Mouse (Mus musculus) spleen, adult 2 months (tissue): ENCODE results near the gene Tyr. TPM values are rescaled to one million over a fixed set of nuclear protein-coding genes. Genes with fewer than 3 reads are reported as not detected.
"Not testable (repeated sequence)": the region's sequence is repeated elsewhere in the genome, so short reads cannot be mapped to it uniquely, and the experiment has no call there.

Source experiments
- DNase-seq, 2 experiments: peaks; one replicate each; pipeline versions ENCODE4 v3.0.0 to v3.0.0-alpha.2; 2012 to 2021; ENCODE audit warnings: low spot score in 2 of 2, low read depth in 1 of 2
- H3K27ac ChIP-seq: fragments of 200-500 bp; 2 replicates; pipeline ENCODE4 v1.5.1; 2012; ENCODE audit warnings: low read length, inconsistent platforms; ENCODE audit not compliant: insufficient read depth
- H3K27me3 ChIP-seq: fragments of 200-500 bp; 2 replicates; pipeline ENCODE4 v1.6.1; 2012; ENCODE audit warnings: mild to moderate bottlenecking, moderate library complexity, low read length, inconsistent platforms; ENCODE audit not compliant: control insufficient read depth, insufficient read depth
- H3K36me3 ChIP-seq: fragments of 200-500 bp; 2 replicates; pipeline ENCODE4 v1.6.1; 2012; ENCODE audit warnings: mild to moderate bottlenecking, low read length, inconsistent platforms; ENCODE audit not compliant: control insufficient read depth, insufficient read depth
- H3K4me1 ChIP-seq: fragments of 200-500 bp; 2 replicates; pipeline ENCODE4 v1.6.1; 2011; ENCODE audit warnings: inconsistent platforms; ENCODE audit not compliant: control insufficient read depth, insufficient read depth, insufficient read length
- H3K4me3 ChIP-seq: fragments of 200-500 bp; 2 replicates; pipeline ENCODE4 v1.5.1; 2011; ENCODE audit warnings: mild to moderate bottlenecking, inconsistent platforms; ENCODE audit not compliant: insufficient read depth, insufficient read length; ENCODE audit errors: extremely low read depth
- CTCF ChIP-seq: fragments of 200-500 bp; IDR thresholded peaks from 2 replicates; pipeline ENCODE4 v1.5.1; 2011; ENCODE audit warnings: mild to moderate bottlenecking, inconsistent platforms; ENCODE audit not compliant: insufficient read depth, insufficient read length, insufficient replicate concordance; ENCODE audit errors: extremely low read depth
- POLR2A ChIP-seq: fragments of 200-500 bp; IDR thresholded peaks from 2 replicates; pipeline ENCODE4 v1.6.1; 2011; ENCODE audit warnings: low read depth, low read length, inconsistent platforms
- WGBS: fragments of 180-500 bp; shearing (Covaris S2); methylation state at CpG from one replicate; pipeline ENCODE4 v1.1.7; 2018; 5-methylcytosine and 5-hydroxymethylcytosine counted together
- polyA plus RNA-seq: library from polyadenylated mRNA; depleted of rRNA; stranded (reverse); fragments of >200 nt; gene quantifications from 2 replicates; pipeline ENCODE4 v1.2.3, GENCODE M21; 2012; rRNA removed

The Tyr gene
- polyA plus RNA-seq: 0.07 TPM in 1 of 2 replicates, not detected in the other

GRCm38 (mm10) chr7:87493412-87493811 is at the start of gene Tyr:
Gene Tyr, minus strand, starts transcription at chr7:87493512.
- no peaks in the 10 kb centered on the region for H3K4me1 ChIP-seq
- H3K27ac ChIP-seq: no peak within 1 kb of the TSS
- H3K27me3 ChIP-seq: no peaks in the 10 kb centered on the region
- no peak within 1 kb of the TSS for H3K4me3 ChIP-seq
- no peak for DNase-seq
- H3K36me3 ChIP-seq: no peaks in the 10 kb centered on the region
- TF ChIP-seq CTCF (no peak), POLR2A (no peak)

GRCm38 (mm10) chr7:87539031-87539430 is 45.7 kb upstream of the Tyr start:
- DNase-seq: no peak
- TF ChIP-seq POLR2A: no peak
- Histone ChIP-seq H3K4me3 (no peak overlapping the region), H3K27ac (no peak overlapping the region), H3K27me3 (no peaks in the 10 kb centered on the region), H3K4me1 (no peaks in the 10 kb centered on the region), H3K36me3 (no peaks in the 10 kb centered on the region)

GRCm38 (mm10) chr7:87494124-87494682 is 891 bp upstream of the Tyr start:
- no peak overlapping the region for H3K4me3 ChIP-seq
- 22% methylated on average over 4 of the region's 4 CpGs for WGBS

GRCm38 (mm10) chr7:87488024-87488423 is 5.3 kb downstream of the Tyr start:
- H3K27ac ChIP-seq: no peak overlapping the region
- no peaks in the 10 kb centered on the region for H3K27me3 ChIP-seq
- no peak overlapping the region for H3K4me3 ChIP-seq
- H3K36me3 ChIP-seq: no peaks in the 10 kb centered on the region
- 65% methylated on average over 3 of the region's 3 CpGs for WGBS
- DNase-seq: no peak
- TF ChIP-seq POLR2A: no peak
- TF ChIP-seq CTCF: no peak
- H3K4me1 ChIP-seq: no peaks in the 10 kb centered on the region

More at GRCm38 (mm10) chr7:87494124-87494682, 891 bp upstream of the Tyr start:
- Histone ChIP-seq H3K27ac (no peak overlapping the region), H3K4me1 (no peaks in the 10 kb centered on the region), H3K36me3 (no peaks in the 10 kb centered on the region), H3K27me3 (no peaks in the 10 kb centered on the region)
- no peak for DNase-seq
- TF ChIP-seq POLR2A: no peak
- TF ChIP-seq CTCF: no peak

GRCm38 (mm10) chr7:87413271-87413670 is 80.0 kb downstream of the Tyr start:
- WGBS: 67% methylated on average over 1 of the region's 1 CpGs
- TF ChIP-seq CTCF: no peak
- no peak for TF ChIP-seq POLR2A
- no peaks in the 10 kb centered on the region for H3K4me1 ChIP-seq
- H3K27ac ChIP-seq: no peak overlapping the region
- no peaks in the 10 kb centered on the region for H3K36me3 ChIP-seq
- no peak for DNase-seq
- H3K4me3 ChIP-seq: no peak overlapping the region
- H3K27me3 ChIP-seq: no peaks in the 10 kb centered on the region

GRCm38 (mm10) chr7:87411373-87411772 is 81.9 kb downstream of the Tyr start:
- H3K4me3 ChIP-seq, H3K27ac ChIP-seq, H3K4me1 ChIP-seq, H3K27me3 ChIP-seq, DNase-seq, H3K36me3 ChIP-seq: not testable (repeated sequence)
- WGBS: 5% methylated on average over 4 of the region's 4 CpGs

- H3K4me3 ChIP-seq: no peak overlapping the region
- no peak for DNase-seq
- TF ChIP-seq POLR2A: no peak
- TF ChIP-seq CTCF: no peak
- H3K36me3 ChIP-seq: no peaks in the 10 kb centered on the region
- no peaks in the 10 kb centered on the region for H3K27me3 ChIP-seq
- 91% methylated on average over 7 of the region's 7 CpGs for WGBS
- no peak overlapping the region for H3K27ac ChIP-seq
- no peaks in the 10 kb centered on the region for H3K4me1 ChIP-seq
Measured at GRCm38 (mm10) chr7:87397023-87397422, 96.3 kb downstream of the Tyr start.

- TF ChIP-seq POLR2A (no peak), CTCF (no peak)
- 62% methylated on average over 2 of the region's 2 CpGs for WGBS
- no peak for DNase-seq
- H3K27me3 ChIP-seq: no peaks in the 10 kb centered on the region
- H3K27ac ChIP-seq: no peak overlapping the region
- no peak overlapping the region for H3K4me3 ChIP-seq
- H3K36me3 ChIP-seq: no peaks in the 10 kb centered on the region
- H3K4me1 ChIP-seq: no peaks in the 10 kb centered on the region
Measured at GRCm38 (mm10) chr7:87374935-87375334, 118.4 kb downstream of the Tyr start.

Other genes starting within 250 kb of the Tyr start
- gene Nox4, start 247.4 kb downstream of the Tyr start, polyA plus RNA-seq: 0.12 and 0.16 TPM in 2 replicates
- 0.02 TPM in 1 of 2 replicates, not detected in the other for gene Grm5, start 90.7 kb upstream of the Tyr start, polyA plus RNA-seq